Mouse (Mus musculus): ENCODE measurements around the gene Rpl9. TPM values are rescaled to one million over a fixed set of nuclear protein-coding genes. Genes with fewer than 3 reads are reported as not detected.

Rpl9 gene
- polyA plus RNA-seq, 1 experiment = 480 TPM

GRCm38 (mm10) chr5:65374746-65375145, 16.5 kb downstream of the Rpl9 start:
- no peak for DNase-seq (ENCODE audit: low read depth)

DNA sequence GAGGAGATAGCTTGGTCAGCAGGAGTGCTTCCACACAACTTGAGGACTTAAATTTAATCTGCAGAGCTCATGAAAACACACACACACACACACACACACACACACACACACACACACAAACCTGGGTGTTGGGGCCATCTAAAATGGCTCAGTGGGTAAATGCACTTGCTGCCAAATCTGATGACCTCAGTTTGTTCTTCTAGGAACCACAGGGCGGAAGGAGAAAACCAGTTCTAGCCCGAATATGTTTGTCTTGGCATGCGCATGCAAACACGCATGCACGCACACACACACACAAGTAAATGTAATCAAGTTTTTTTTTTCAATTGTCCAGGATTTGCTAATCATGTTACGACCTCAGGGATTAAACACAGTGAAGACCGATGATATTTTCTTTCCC, 19.7 kb downstream of the Rpl9 start:
- no peak for DNase-seq (ENCODE audit: low read depth)

GRCm38 (mm10) chr5:65367837-65368236, 23.4 kb downstream of the Rpl9 start:
- DNase-seq (ENCODE audit: low read depth) = no peak

- no peak for DNase-seq (ENCODE audit: low read depth)
Observed at GRCm38 (mm10) chr5:65357771-65358170, 33.5 kb downstream of the Rpl9 start.

DNA sequence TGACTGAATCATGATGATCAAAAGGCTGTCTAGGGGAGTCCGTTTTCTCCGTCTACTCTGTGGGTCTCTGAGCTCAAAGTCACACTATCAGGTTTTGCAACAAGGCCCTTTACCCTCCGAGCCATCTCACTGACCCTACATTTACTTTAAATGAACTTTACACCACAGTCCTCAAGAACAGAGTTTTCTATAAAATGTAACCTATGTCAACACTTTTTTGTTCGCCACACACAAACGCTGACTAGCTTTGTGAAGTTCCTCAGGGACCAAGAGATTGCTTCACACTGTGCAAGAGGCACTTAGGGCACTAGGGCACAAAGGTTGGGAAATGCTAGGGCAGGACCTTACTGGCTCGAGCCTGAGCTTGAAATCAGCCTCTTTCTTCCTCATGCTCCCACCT, 34.4 kb downstream of the Rpl9 start:
- peak; percentile 52 for DNase-seq (ENCODE audit: low read depth)

- no peak for DNase-seq (ENCODE audit: low read depth)
Observed at GRCm38 (mm10) chr5:65354985-65355384, 36.3 kb downstream of the Rpl9 start.

GRCm38 (mm10) chr5:65354097-65354496, 37.1 kb downstream of the Rpl9 start:
- no peak for DNase-seq (ENCODE audit: low read depth)

GRCm38 (mm10) chr5:65350508-65350907, 40.7 kb downstream of the Rpl9 start:
- no peak for DNase-seq (ENCODE audit: low read depth)

GRCm38 (mm10) chr5:65348168-65348567, 43.1 kb downstream of the Rpl9 start, which contains the start of gene Klb:
TSS of gene Klb (plus strand) at chr5:65348314.
- DNase-seq (ENCODE audit: low read depth) = no peak

GRCm38 (mm10) chr5:65340167-65340566, 51.1 kb downstream of the Rpl9 start:
- no peak for DNase-seq (ENCODE audit: low read depth)

DNA sequence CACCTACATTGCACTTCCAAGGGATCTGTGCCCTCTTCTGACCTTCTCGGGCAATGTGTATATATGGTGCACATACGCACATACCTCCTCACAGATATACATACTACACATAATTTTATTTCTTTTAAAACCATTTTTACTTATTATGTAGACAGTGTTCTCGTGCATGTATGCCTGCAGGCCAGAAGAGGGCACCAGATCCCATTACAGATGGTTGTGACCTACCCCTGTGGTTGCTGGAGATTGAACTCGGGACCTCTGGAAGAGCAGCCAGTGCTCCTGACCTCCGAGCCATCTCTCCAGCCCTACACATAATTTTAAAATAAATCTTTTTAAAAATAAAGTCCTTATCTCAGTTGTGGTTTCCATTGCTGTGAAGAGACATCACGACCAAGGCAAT, 52.9 kb downstream of the Rpl9 start:
- no peak for DNase-seq (ENCODE audit: low read depth)

Other genes starting within 250 kb of the Rpl9 start
- 5.8 and 8.4 TPM in 2 replicates for gene Wdr19, start 191.7 kb downstream of the Rpl9 start, polyA plus RNA-seq (2012; rRNA removed)
- gene Rfc1, start 55.8 kb downstream of the Rpl9 start, polyA plus RNA-seq (2012; rRNA removed) = 15.1 and 16.0 TPM in 2 replicates
- gene Klb, start 43.1 kb downstream of the Rpl9 start, polyA plus RNA-seq (2012; rRNA removed) = 12.5 and 17.1 TPM in 2 replicates
- 19.9 and 21.3 TPM in 2 replicates for gene Lias, start 53 bp upstream of the Rpl9 start, polyA plus RNA-seq (2012; rRNA removed)
- gene Ugdh, start 44.5 kb upstream of the Rpl9 start, polyA plus RNA-seq (2012; rRNA removed) = 15.1 and 17.0 TPM in 2 replicates
- not detected in 2 replicates for gene Gm43552, start 101.4 kb upstream of the Rpl9 start, polyA plus RNA-seq (2012; rRNA removed)
- 230 and 254 TPM in 2 replicates for gene Smim14, start 145.7 kb upstream of the Rpl9 start, polyA plus RNA-seq (2012; rRNA removed)
- gene Ube2k, start 145.8 kb upstream of the Rpl9 start, polyA plus RNA-seq (2012; rRNA removed) = 21.0 and 25.2 TPM in 2 replicates

All from gonadal fat pad, adult 2 months (tissue).